Mouse (Mus musculus) inflammation-experienced regulatory T-cells, adult 16 weeks (primary cell): ENCODE data around the gene Rubcnl. TPM values are rescaled to one million over a fixed set of nuclear protein-coding genes. Genes with fewer than 3 reads are reported as not detected.

Source experiments
- polyA plus RNA-seq: library from polyadenylated mRNA; unstranded; fragments of 100-300 nt; shearing (Covaris generic); gene quantifications from one replicate; pipeline ENCODE4 v1.2.1, GENCODE M21; 2017

Gene Rubcnl
- 1.5 TPM for polyA plus RNA-seq

DNA sequence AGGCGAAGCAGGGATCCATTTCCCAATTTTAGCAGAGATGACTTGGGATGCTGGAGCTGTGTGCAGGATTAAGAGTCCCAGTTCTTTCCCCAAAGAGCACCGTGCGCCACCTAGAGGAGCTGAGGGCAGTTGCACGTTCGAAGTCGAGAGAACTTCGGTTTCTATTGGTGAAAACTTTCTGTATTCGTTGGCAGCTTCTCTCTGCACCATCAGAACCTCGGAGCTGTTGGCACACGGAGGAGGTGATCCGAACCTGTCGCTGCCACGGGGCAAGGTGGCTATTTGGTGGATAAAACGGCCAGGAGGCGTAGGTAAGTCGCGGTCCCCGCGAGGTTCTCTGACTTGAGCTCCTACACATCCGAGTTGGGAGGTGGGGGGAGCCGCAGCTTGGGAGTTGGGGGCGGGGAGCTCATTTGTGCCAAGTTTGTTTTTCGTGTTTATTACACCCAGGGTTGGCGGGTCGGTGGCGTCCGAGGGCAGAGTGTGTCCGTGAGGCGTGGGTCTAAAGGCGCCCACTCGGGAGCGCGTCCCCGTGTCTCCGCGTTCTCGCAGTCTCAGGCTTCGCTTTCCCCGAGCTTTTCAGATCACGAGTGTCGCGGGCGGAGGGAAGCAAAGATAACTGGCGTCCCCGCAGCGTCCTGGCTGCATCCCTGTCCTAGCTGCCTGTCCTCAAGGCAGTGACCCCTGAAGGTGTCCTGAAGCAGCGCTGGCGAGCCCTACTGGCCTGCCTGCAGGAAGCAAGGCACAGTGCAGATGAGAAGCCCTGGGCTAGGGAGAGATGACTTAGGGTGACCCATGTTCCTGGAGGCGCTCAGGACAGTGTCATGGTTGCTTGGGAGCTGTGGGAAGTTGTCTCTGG is at the start of gene Rubcnl:
TSS of gene Rubcnl (plus strand) at position 172 of the 859 bp plus-strand sequence.

Other genes with a start within 250 kb of the Rubcnl start
- gene Lrch1, start 68.2 kb upstream of the Rubcnl start, polyA plus RNA-seq: 47.6 TPM
- gene Lrrc63, start 114.9 kb downstream of the Rubcnl start, polyA plus RNA-seq: not detected
- gene Lcp1, start 115.1 kb downstream of the Rubcnl start, polyA plus RNA-seq: 1,547 TPM
- gene Cpb2, start 226.3 kb downstream of the Rubcnl start, polyA plus RNA-seq: not detected